Mouse (Mus musculus): ENCODE measurements at regions not wholly inside any gene's neighbourhood (a gene's known extent, or its start where the extent isn't known, plus 50 kb on each side); places are given as distances from the start of the nearest gene placed in this dataset.

DNA sequence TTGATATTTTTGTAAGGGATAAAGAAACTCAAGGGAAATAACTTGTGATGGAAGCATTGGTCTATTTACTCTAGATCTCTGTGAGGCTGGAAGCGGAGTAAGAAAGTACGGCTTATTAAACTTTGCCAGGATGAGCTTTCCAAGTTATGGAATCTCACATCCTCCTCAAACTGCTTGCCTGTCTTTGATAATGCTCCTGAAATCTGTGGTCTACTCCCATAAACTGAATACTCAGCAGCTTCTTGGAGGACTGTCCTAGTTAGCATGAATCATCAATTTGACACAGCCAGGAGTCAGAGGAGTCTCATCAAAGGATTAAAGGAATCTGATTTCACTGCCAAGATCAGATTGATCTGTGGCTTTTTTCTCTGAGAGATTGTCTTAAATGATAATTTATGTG is 2753.0 kb upstream of the Lrrc6 start:
- ATAC-seq (ENCODE audit: low read depth): no peak
- no peak overlapping the region for H3K4me3 ChIP-seq (ENCODE audit: low read depth, low read length)
- no peaks in the 10 kb centered on the region for H3K9me3 ChIP-seq (replicated peaks; ENCODE audit: control insufficient read depth, low read length)
- no peak overlapping the region for H3K9ac ChIP-seq (ENCODE audit: low read depth, low read length)
- no peaks in the 10 kb centered on the region for H3K36me3 ChIP-seq (ENCODE audit: control insufficient read depth, insufficient read depth)
- H3K27me3 ChIP-seq (ENCODE audit: control insufficient read depth, insufficient read depth, low read depth, low read length): no peaks in the 10 kb centered on the region
- no peaks in the 10 kb centered on the region for H3K4me1 ChIP-seq (ENCODE audit: control insufficient read depth, low read depth, low read length)
- WGBS (ENCODE audit: insufficient replicate concordance): 65% methylated on average over 2 of the region's 2 CpGs
- H3K27ac ChIP-seq (ENCODE audit: low read length): no peak overlapping the region
- no peak overlapping the region for H3K4me2 ChIP-seq (ENCODE audit: low read depth, low read length)

DNA sequence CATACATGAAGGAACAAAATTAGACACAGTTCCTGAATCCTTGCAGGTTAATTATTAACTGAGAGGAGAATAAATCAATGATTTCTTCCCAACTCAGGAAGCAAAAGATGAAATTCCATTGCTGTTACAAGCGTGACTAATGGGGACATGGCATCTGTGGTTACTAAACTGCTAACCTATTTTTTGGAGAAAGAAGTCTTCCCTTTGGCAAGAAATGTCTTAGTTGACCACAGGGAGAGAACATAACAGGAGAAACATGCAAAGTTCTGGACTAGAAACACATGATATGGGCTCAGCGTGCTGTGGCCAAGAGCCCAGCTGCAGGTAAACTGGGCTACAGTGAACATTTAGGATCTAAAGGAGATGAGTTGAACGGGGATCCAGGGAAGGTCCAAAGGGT is 2751.4 kb upstream of the Lrrc6 start:
- Histone ChIP-seq H3K4me2 (ENCODE audit: low read depth, low read length) (no peak overlapping the region), H3K9me3 (replicated peaks; ENCODE audit: control insufficient read depth, low read length) (no peaks in the 10 kb centered on the region), H3K27ac (ENCODE audit: low read length) (no peak overlapping the region), H3K36me3 (ENCODE audit: control insufficient read depth, insufficient read depth) (no peaks in the 10 kb centered on the region), H3K27me3 (ENCODE audit: control insufficient read depth, insufficient read depth, low read depth, low read length) (no peaks in the 10 kb centered on the region), H3K4me1 (ENCODE audit: control insufficient read depth, low read depth, low read length) (no peaks in the 10 kb centered on the region), H3K4me3 (ENCODE audit: low read depth, low read length) (no peak overlapping the region), H3K9ac (ENCODE audit: low read depth, low read length) (no peak overlapping the region)
- WGBS (ENCODE audit: insufficient replicate concordance): 50% methylated on average over 3 of the region's 3 CpGs
- no peak for ATAC-seq (ENCODE audit: low read depth)

DNA sequence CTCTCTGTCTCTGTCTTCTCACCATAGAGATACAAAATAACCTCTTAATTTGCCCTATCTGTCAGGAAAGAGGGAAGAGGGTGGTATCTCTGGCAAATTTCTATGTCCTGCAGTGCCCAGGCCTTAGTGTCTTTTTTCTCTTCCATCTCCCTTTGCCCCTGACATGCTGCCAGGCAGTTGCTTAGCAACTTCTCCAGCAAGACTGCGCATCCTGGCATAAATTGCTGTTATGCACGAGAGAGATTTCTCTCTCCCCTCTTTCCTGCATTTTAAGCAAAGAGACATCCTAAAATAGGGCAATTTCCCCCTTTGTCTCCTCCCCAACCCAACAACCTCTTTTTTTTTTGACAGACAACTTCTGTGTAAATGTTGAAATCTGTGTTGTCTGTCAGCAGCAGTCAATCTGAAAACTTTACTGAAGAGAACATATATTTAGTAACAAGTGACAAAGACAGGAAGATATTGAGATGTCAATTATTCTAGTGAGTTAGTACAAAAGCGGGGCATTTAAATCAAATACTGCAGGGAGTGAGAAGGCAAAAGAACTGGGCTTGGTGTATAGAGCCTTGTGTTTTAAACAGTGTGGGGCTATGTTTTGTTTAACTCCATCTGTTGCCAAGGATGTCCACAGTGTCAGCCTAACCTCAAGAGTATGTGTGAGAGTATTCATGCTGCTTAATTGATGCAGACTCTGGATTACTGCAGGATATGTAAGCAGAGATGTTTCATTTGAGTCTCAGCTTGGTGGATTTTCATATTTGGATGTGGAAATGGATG is 2745.7 kb upstream of the Lrrc6 start:
- no peak for ATAC-seq (ENCODE audit: low read depth)
- no peak overlapping the region for H3K4me3 ChIP-seq (ENCODE audit: low read depth, low read length)
- H3K27me3 ChIP-seq (ENCODE audit: control insufficient read depth, insufficient read depth, low read depth, low read length): no peaks in the 10 kb centered on the region
- no peak overlapping the region for H3K4me2 ChIP-seq (ENCODE audit: low read depth, low read length)
- H3K4me1 ChIP-seq (ENCODE audit: control insufficient read depth, low read depth, low read length): no peaks in the 10 kb centered on the region
- no peaks in the 10 kb centered on the region for H3K36me3 ChIP-seq (ENCODE audit: control insufficient read depth, insufficient read depth)
- H3K27ac ChIP-seq (ENCODE audit: low read length): no peak overlapping the region
- no peak overlapping the region for H3K9ac ChIP-seq (ENCODE audit: low read depth, low read length)
- H3K9me3 ChIP-seq (replicated peaks; ENCODE audit: control insufficient read depth, low read length): no peaks in the 10 kb centered on the region
- WGBS (ENCODE audit: insufficient replicate concordance): 49% methylated on average over 3 of the region's 3 CpGs

DNA sequence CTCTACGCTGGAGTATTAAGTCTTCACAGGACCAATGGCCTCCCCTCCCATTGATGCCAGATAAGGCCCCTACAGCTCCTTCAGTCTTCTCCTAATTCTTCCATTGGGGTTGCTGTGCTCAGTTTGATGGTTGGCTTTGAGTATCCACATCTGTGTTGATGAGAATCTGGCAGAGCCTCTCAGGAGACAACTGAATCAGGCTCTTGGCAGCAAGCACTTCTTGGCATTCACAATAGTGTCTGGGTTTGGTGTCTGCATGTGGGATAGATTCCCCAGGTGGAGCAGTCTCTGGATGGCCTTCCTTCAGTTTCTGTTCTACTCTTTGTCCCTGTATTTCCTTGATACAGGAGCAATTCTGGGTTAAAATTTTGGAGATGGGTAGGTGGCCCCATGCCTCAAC is 2734.6 kb upstream of the Lrrc6 start:
- Histone ChIP-seq H3K4me1 (ENCODE audit: control insufficient read depth, low read depth, low read length) (no peaks in the 10 kb centered on the region), H3K36me3 (ENCODE audit: control insufficient read depth, insufficient read depth) (no peaks in the 10 kb centered on the region), H3K9me3 (replicated peaks; ENCODE audit: control insufficient read depth, low read length) (no peaks in the 10 kb centered on the region), H3K9ac (ENCODE audit: low read depth, low read length) (no peak overlapping the region), H3K27me3 (ENCODE audit: control insufficient read depth, insufficient read depth, low read depth, low read length) (no peaks in the 10 kb centered on the region), H3K27ac (ENCODE audit: low read length) (no peak overlapping the region), H3K4me3 (ENCODE audit: low read depth, low read length) (no peak overlapping the region), H3K4me2 (ENCODE audit: low read depth, low read length) (no peak overlapping the region)
- 63% methylated on average over 1 of the region's 1 CpGs for WGBS (ENCODE audit: insufficient replicate concordance)
- ATAC-seq (ENCODE audit: low read depth): no peak

DNA sequence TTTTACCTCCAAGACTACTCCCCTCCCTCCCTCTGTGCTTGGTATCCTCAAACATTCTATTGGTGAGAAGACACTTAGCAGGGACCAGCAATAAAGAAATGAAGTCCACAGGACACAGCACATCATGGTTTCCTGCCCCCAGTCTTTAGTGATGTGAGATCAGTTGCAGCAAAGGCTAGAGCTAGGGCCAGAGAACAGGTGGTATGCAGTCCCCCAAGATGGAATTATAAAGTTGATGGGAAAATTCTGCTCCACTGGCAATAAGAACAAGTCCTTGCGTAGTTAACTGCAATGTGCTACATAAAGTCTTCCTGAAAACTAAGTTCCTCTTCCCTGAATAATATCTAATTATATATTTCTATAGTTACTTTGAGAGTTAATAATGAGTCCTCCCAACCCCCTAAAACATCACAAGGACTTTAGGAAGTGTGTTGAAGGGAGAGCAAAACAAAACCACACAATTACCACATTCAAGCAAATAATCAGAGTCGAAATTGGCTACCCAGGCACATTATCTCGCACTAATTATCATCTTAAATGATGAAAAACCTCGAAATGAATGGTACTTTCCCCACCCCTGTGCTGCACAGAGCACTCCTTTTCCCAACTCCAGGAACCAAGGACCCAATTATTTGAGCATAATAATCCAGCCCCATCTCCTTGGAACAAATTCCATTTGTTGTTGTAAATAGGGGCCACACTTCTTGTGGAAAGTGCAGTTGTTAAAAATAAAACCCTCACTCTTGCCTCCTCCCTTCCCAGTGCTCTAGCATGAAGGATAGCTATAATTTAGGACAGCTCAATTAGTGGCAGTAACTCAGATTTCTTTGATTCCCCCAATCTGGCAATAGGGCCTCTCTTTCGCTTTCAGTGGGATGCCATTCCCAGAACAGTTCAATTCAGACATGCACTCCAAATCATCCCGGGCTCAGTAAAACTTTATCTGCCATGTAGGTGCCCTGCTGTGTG is 2724.2 kb upstream of the Lrrc6 start:
- Histone ChIP-seq H3K9me3 (replicated peaks; ENCODE audit: control insufficient read depth, low read length) (no peaks in the 10 kb centered on the region), H3K4me2 (ENCODE audit: low read depth, low read length) (no peak overlapping the region), H3K4me1 (ENCODE audit: control insufficient read depth, low read depth, low read length) (no peaks in the 10 kb centered on the region), H3K27me3 (ENCODE audit: control insufficient read depth, insufficient read depth, low read depth, low read length) (no peaks in the 10 kb centered on the region), H3K9ac (ENCODE audit: low read depth, low read length) (no peak overlapping the region), H3K4me3 (ENCODE audit: low read depth, low read length) (no peak overlapping the region), H3K36me3 (ENCODE audit: control insufficient read depth, insufficient read depth) (no peaks in the 10 kb centered on the region), H3K27ac (ENCODE audit: low read length) (no peak overlapping the region)
- WGBS (ENCODE audit: insufficient replicate concordance): 54% methylated on average over 6 of the region's 6 CpGs
- no peak for ATAC-seq (ENCODE audit: low read depth)

DNA sequence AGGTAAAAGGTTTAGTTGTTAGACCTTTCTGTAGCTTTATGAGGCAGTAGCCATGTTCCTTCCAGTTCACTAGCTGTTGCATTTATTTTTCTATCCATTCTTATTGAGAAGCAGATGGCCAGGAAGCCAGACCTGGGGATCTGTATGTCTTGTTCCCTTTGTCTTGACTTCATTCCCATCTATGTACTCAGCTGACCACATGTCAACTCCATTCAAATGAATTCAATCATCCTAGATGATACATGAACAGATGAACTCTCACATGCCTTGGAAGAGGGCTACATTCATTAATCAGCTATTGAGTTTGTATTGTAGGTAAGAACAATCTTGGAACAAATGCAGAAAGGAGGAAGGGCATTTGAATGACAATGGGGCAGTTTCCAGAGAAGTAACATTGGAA is 2722.7 kb upstream of the Lrrc6 start:
- ATAC-seq (ENCODE audit: low read depth): no peak
- H3K27ac ChIP-seq (ENCODE audit: low read length): no peak overlapping the region

DNA sequence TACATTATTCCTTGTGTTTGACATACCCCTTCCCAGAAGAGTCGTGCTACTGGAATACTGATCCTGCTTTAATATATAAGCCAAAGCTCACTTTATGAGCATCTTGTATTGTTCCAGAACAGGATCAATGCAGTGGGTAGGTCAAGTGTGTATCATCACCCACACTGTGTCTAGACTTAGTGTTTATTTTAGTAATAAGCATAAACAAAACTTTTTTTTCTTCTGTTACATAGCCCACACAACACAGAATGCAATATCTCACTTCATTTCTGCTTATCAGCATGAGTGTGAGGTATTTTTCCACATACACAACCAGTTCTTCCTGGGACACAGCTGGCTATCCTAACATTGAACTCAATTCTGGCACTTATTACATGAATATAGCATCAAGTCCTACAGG is 2721.7 kb upstream of the Lrrc6 start:
- Histone ChIP-seq H3K27me3 (ENCODE audit: control insufficient read depth, insufficient read depth, low read depth, low read length) (no peaks in the 10 kb centered on the region), H3K4me2 (ENCODE audit: low read depth, low read length) (no peak overlapping the region)
- WGBS (ENCODE audit: insufficient replicate concordance): 46% methylated on average over 1 of the region's 1 CpGs

More for the DNA sequence above, 2722.7 kb upstream of the Lrrc6 start:
- H3K9ac ChIP-seq (ENCODE audit: low read depth, low read length): no peak overlapping the region
- H3K36me3 ChIP-seq (ENCODE audit: control insufficient read depth, insufficient read depth): no peaks in the 10 kb centered on the region
- no peaks in the 10 kb centered on the region for H3K9me3 ChIP-seq (replicated peaks; ENCODE audit: control insufficient read depth, low read length)
- H3K27me3 ChIP-seq (ENCODE audit: control insufficient read depth, insufficient read depth, low read depth, low read length): no peaks in the 10 kb centered on the region
- no peak overlapping the region for H3K4me2 ChIP-seq (ENCODE audit: low read depth, low read length)
- no peaks in the 10 kb centered on the region for H3K4me1 ChIP-seq (ENCODE audit: control insufficient read depth, low read depth, low read length)
- H3K4me3 ChIP-seq (ENCODE audit: low read depth, low read length): no peak overlapping the region

More for the DNA sequence above, 2721.7 kb upstream of the Lrrc6 start:
- no peaks in the 10 kb centered on the region for H3K36me3 ChIP-seq (ENCODE audit: control insufficient read depth, insufficient read depth)
- no peak overlapping the region for H3K27ac ChIP-seq (ENCODE audit: low read length)
- H3K4me3 ChIP-seq (ENCODE audit: low read depth, low read length): no peak overlapping the region
- no peak overlapping the region for H3K9ac ChIP-seq (ENCODE audit: low read depth, low read length)
- no peaks in the 10 kb centered on the region for H3K4me1 ChIP-seq (ENCODE audit: control insufficient read depth, low read depth, low read length)
- H3K9me3 ChIP-seq (replicated peaks; ENCODE audit: control insufficient read depth, low read length): no peaks in the 10 kb centered on the region
- ATAC-seq (ENCODE audit: low read depth): no peak

Data from liver, embryonic 16.5 days (tissue).